Mouse (Mus musculus) liver, embryonic 11.5 days (tissue): ENCODE data around the gene Hist2h2aa1. TPM values are rescaled to one million over a fixed set of nuclear protein-coding genes. Genes with fewer than 3 reads are reported as not detected.
"Not testable (repeated sequence)": the region's sequence is repeated elsewhere in the genome, so short reads cannot be mapped to it uniquely, and the experiment has no call there.

Experiments used
- ATAC-seq: fragments of 200-750 bp; cut with Nextera tagmentation; replicated peaks from 2 replicates; pipeline ENCODE4 v1.8.0; 2017; ENCODE audit warnings: moderate number of reproducible peaks, mild to moderate bottlenecking, moderate TSS enrichment, moderate library complexity; ENCODE audit not compliant: low FRiP score
- DNase-seq: peaks from one replicate; pipeline ENCODE4 v3.0.0-alpha.2; 2017; ENCODE audit warnings: low spot score
- H3K27ac ChIP-seq: fragments of 300-500 bp; sonication (generic); 2 replicates; pipeline ENCODE4 v1.5.1; 2014; ENCODE audit warnings: mild to moderate bottlenecking, low read depth, low read length, control low read depth
- H3K27me3 ChIP-seq: fragments of 300-500 bp; sonication (generic); replicated peaks from 2 replicates; pipeline ENCODE4 v1.6.1; 2014; ENCODE audit warnings: low read length, mixed read lengths; ENCODE audit not compliant: control insufficient read depth, insufficient read depth
- H3K36me3 ChIP-seq: fragments of 300-500 bp; sonication (generic); 2 replicates; pipeline ENCODE4 v1.6.1; 2014; ENCODE audit warnings: mild to moderate bottlenecking, low read length, moderate library complexity, mixed read lengths; ENCODE audit not compliant: control insufficient read depth, insufficient read depth
- H3K4me1 ChIP-seq: fragments of 300-500 bp; sonication (generic); replicated peaks from 2 replicates; pipeline ENCODE4 v1.6.1; 2014; ENCODE audit warnings: low read length, mixed read lengths; ENCODE audit not compliant: control insufficient read depth, insufficient read depth
- H3K4me2 ChIP-seq: fragments of 300-500 bp; sonication (generic); 2 replicates; pipeline ENCODE4 v1.6.1; 2014; ENCODE audit warnings: mild to moderate bottlenecking, control low read depth, moderate library complexity
- H3K4me3 ChIP-seq: fragments of 300-500 bp; sonication (generic); 2 replicates; pipeline ENCODE4 v1.5.1; 2014; ENCODE audit warnings: low read depth, low read length, control low read depth
- H3K9ac ChIP-seq: fragments of 300-500 bp; sonication (generic); 2 replicates; pipeline ENCODE4 v1.6.1; 2014; ENCODE audit warnings: low read depth, low read length, control low read depth
- H3K9me3 ChIP-seq: fragments of 300-500 bp; sonication (generic); 2 replicates; pipeline ENCODE4 v1.6.1; 2016; ENCODE audit warnings: low read length, inconsistent platforms, mixed read lengths; ENCODE audit not compliant: control insufficient read depth
- WGBS: fragments of 180-500 bp; shearing (Covaris S2); extraction: QIAGEN DNeasy Blood & Tissue Kit; methylation state at CpG from one replicate; pipeline ENCODE4 v1.1.7; 2014; 5-methylcytosine and 5-hydroxymethylcytosine counted together
- polyA plus RNA-seq: library from polyadenylated mRNA; unstranded; fragments of >200 nt; fragmentation: Nextera tagmentation; extraction: Ambion mirVana; gene quantifications from 2 replicates; pipeline ENCODE4 v1.2.1, GENCODE M21; 2014

The Hist2h2aa1 gene
- polyA plus RNA-seq, 1 experiment from 2014 or later = 12.1 TPM

DNA sequence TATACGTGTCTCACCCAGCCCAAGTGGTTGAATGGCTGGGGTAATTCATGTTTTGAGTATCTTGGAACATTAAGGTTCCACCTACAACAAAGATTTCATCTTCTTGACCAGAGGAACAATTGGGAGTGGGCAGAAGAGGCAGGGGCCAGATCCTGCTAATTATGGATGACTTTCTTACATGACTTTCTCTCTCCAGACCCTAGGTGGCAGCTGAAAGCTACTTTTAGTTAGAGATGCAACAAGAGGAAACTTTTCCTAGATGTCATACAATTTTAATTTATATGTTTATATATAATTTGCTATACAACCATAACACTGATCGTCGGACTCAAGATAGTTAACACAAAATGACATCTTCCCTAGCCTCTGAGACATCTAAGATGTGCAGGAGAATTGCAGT, 37.5 kb upstream of the Hist2h2aa1 start:
- H3K36me3 ChIP-seq = no peaks in the 10 kb centered on the region
- no peak for DNase-seq
- no peak overlapping the region for H3K27ac ChIP-seq
- no peak overlapping the region for H3K4me2 ChIP-seq
- H3K9me3 ChIP-seq = no peaks in the 10 kb centered on the region
- H3K27me3 ChIP-seq = no peaks in the 10 kb centered on the region
- 80% methylated on average over 3 of the region's 3 CpGs for WGBS
- no peak overlapping the region for H3K4me3 ChIP-seq
- ATAC-seq = no peak
- H3K4me1 ChIP-seq = no peaks in the 10 kb centered on the region; the same call in 1 of the 2 replicates
- no peak overlapping the region for H3K9ac ChIP-seq

GRCm38 (mm10) chr3:96209242-96209641, 36.1 kb upstream of the Hist2h2aa1 start:
- DNase-seq (no peak), ATAC-seq (no peak)
- Histone ChIP-seq H3K36me3 (no peaks in the 10 kb centered on the region), H3K4me3 (no peak overlapping the region), H3K9ac (no peak overlapping the region), H3K27me3 (no peaks in the 10 kb centered on the region), H3K27ac (no peak overlapping the region), H3K4me2 (no peak overlapping the region), H3K9me3 (no peaks in the 10 kb centered on the region), H3K4me1 (no peaks in the 10 kb centered on the region; the same call in 1 of the 2 replicates)
- WGBS = 28% methylated on average over 15 of the region's 15 CpGs

DNA sequence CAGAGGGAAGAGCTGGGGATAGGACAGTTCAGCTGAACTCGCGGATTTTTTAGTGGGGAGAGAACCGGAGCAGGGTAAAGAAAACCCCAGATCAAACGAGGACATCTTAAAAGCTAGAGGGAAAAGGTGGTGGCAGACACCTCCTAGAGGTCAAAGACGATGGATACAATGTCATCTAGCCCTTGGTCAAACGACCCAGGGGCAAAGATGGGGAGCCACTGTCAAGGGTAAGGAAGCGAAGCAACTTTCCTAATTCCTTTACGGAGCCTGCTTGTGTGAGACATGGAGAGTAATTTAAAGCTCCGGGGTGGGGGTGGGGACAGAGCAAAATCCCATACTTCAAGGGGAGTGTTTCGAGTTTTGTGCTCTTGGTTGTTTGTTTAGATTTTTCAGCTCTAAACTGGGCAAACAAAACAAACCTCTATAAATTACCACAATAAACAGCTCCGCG, 26.1 kb upstream of the Hist2h2aa1 start:
- peak overlapping the region; percentile 100 for H3K27ac ChIP-seq
- H3K4me3 ChIP-seq = peak overlapping the region; percentile 61
- peak overlapping the region; percentile 98 for H3K9ac ChIP-seq
- H3K4me2 ChIP-seq = peak overlapping the region; percentile 92
- H3K4me1 ChIP-seq = peaks cover 22% of the 10 kb centered on the region
- 0% methylated on average over 12 of the region's 12 CpGs for WGBS
- DNase-seq = peak; percentile 64
- H3K27me3 ChIP-seq = no peaks in the 10 kb centered on the region
- no peaks in the 10 kb centered on the region for H3K36me3 ChIP-seq
- no peaks in the 10 kb centered on the region for H3K9me3 ChIP-seq
- ATAC-seq = 0 out of 2 replicates have a peak, but pooled peaks have one; percentile 3

- DNase-seq (peak; percentile 80), ATAC-seq (peak; percentile 74)
- H3K4me3 ChIP-seq = peak within 1 kb of the TSS; percentile 61
- H3K27me3 ChIP-seq = no peaks in the 10 kb centered on the region
- H3K9ac ChIP-seq = peak within 1 kb of the TSS; percentile 98
- under 1% methylated on average over 37 of the region's 37 CpGs for WGBS
- H3K9me3 ChIP-seq = no peaks in the 10 kb centered on the region
- H3K27ac ChIP-seq = peak within 1 kb of the TSS; percentile 100
- H3K4me2 ChIP-seq = peak within 1 kb of the TSS; percentile 92
- no peaks in the 10 kb centered on the region for H3K36me3 ChIP-seq
- peaks cover 22% of the 10 kb centered on the region for H3K4me1 ChIP-seq
Measured at GRCm38 (mm10) chr3:96219661-96220130, 25.6 kb upstream of the Hist2h2aa1 start, which contains the start of the genes Bola1 and Hist2h2ab. TSS of gene Bola1 (minus strand) at chr3:96219709. TSS of gene Hist2h2ab (plus strand) at chr3:96219865.

DNA sequence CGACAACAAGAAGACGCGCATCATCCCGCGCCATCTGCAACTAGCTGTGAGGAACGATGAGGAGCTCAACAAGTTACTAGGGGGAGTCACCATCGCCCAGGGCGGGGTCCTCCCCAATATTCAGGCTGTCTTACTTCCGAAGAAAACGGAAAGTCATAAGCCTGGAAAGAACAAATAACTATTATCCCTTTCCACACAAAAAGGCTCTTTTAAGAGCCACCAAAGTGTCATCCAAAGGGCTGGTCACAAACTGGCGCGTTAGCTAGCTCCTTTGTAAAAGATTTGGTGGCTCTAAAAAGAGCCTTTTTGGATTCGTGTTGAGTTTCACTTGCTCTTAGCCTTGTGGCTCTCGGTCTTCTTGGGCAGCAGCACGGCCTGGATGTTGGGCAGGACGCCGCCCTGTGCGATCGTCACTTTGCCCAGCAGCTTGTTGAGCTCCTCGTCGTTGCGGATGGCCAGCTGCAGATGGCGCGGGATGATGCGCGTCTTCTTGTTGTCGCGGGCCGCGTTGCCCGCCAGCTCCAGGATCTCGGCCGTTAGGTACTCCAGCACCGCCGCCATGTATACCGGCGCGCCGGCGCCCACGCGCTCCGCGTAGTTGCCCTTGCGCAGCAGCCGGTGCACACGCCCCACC, 25.0 kb upstream of the Hist2h2aa1 start:
- H3K36me3 ChIP-seq, H3K9me3 ChIP-seq, H3K27me3 ChIP-seq: not testable (repeated sequence)
- Histone ChIP-seq H3K4me2 (peak overlapping the region; percentile 92), H3K4me1 (peaks cover 26% of the 10 kb centered on the region), H3K27ac (peak overlapping the region; percentile 100), H3K4me3 (peak overlapping the region; percentile 61), H3K9ac (peak overlapping the region; percentile 98)
- peak; percentile 9 for ATAC-seq
- peak; percentile 79 for DNase-seq
- under 1% methylated on average over 26 of the region's 47 CpGs for WGBS

DNA sequence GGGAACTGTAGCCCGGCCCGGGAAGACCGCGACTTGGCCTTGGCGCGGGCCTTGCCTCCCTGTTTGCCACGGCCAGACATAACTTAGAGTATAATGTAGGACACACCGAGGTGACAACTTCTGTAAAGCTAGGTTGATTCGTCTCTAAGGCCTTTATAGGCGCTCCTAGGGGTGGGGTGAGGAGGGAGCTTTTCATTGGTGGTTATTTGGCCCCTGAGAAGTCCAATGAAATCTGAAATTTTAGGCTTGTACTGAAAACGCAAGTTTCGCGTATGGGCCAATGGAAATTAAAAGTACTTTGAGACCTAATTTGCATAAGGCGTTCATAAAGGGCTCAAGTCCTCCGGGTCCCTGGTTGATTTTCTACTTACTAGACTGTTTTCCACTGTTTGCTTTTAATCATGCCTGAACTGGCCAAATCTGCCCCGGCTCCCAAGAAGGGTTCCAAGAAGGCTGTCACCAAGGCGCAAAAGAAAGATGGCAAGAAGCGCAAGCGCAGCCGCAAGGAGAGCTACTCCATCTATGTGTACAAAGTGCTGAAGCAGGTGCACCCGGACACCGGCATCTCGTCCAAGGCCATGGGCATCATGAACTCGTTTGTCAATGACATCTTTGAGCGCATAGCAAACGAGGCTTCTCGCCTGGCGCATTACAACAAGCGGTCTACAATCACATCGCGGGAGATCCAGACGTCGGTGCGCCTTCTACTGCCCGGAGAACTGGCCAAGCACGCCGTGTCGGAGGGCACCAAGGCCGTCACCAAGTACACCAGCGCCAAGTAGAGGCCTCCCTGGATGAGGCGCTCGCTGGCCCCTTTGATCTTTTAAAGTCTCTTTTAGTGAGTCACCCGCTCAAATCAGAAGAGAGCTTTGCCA, 24.3 kb upstream of the Hist2h2aa1 start, which contains the start of the genes Hist2h2ac and Hist2h2be:
Hist2h2ac (minus strand) TSS at position 116 of the 875 bp plus-strand sequence.
Hist2h2be (plus strand) TSS at position 355 of the 875 bp plus-strand sequence.
- under 1% methylated on average over 43 of the region's 43 CpGs for WGBS
- DNase-seq (peak; percentile 84), ATAC-seq (peak; percentile 92)

DNA sequence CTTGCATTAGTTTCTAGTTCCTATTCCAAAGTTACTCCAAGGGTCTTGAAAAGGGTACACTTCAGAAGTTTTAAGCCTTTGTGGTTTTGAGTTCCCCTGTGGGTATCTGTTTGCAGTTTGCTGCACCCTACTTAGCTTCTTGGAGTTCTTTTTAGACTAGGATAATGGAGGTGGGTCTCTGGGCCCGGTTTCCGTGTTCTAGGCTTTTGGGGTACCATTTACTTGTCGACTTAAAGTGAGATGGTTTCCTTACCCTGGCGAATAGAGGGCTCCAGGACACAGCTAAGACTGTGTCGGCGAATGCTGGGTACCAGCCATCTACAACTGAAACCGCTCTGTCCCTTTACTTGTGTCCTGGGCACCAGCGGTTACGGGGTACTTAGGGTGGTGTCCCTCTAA, 23.7 kb upstream of the Hist2h2aa1 start:
- DNase-seq (peak; percentile 52), ATAC-seq (no peak)
- Histone ChIP-seq H3K4me3 (peak overlapping the region; percentile 61), H3K9ac (peak overlapping the region; percentile 86), H3K36me3 (no peaks in the 10 kb centered on the region), H3K4me2 (peak overlapping the region; percentile 92), H3K27me3 (no peaks in the 10 kb centered on the region), H3K9me3 (no peaks in the 10 kb centered on the region), H3K27ac (peak overlapping the region; percentile 100), H3K4me1 (peaks cover 33% of the 10 kb centered on the region)
- WGBS = 29% methylated on average over 9 of the region's 9 CpGs

More for the DNA sequence above, 24.3 kb upstream of the Hist2h2aa1 start, which contains the start of the genes Hist2h2ac and Hist2h2be:
- H3K4me1 ChIP-seq = peaks cover 31% of the 10 kb centered on the region
- H3K9ac ChIP-seq = peak within 1 kb of the TSS; percentile 98
- H3K27ac ChIP-seq = peak within 1 kb of the TSS; percentile 100
- no peaks in the 10 kb centered on the region for H3K36me3 ChIP-seq
- peak within 1 kb of the TSS; percentile 61 for H3K4me3 ChIP-seq
- H3K27me3 ChIP-seq = no peaks in the 10 kb centered on the region
- no peaks in the 10 kb centered on the region for H3K9me3 ChIP-seq
- peak within 1 kb of the TSS; percentile 92 for H3K4me2 ChIP-seq

DNA sequence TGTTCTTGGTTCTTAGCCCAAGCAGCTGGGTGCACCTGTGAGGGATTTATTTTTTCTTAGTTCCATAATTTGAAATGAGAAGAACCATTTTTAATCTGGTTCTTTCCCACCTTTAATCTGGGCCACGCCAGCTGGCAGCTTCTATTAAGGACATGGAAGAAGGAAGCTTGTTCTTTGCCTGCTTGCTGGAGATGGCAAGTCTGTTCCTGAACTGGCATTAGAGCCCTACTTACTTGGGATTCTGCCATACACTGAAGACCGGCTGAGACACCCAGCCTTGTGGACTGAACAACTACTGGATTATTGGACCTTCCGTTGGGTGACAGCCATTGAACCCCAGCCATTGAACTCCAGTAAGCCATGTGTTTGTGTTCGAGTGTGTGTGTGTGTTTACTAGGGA, 22.5 kb upstream of the Hist2h2aa1 start:
- Histone ChIP-seq H3K9ac (peak overlapping the region; percentile 86), H3K9me3 (no peaks in the 10 kb centered on the region), H3K4me3 (peak overlapping the region; percentile 61), H3K4me2 (peak overlapping the region; percentile 92), H3K4me1 (peaks cover 33% of the 10 kb centered on the region), H3K27ac (peak overlapping the region; percentile 100; the same call in 1 of the 2 replicates), H3K36me3 (no peaks in the 10 kb centered on the region), H3K27me3 (no peaks in the 10 kb centered on the region)
- 88% methylated on average over 4 of the region's 4 CpGs for WGBS
- DNase-seq = no peak
- ATAC-seq = no peak
